Mouse (Mus musculus) hindbrain, embryonic 10.5 days (tissue): ENCODE measurements around the gene Tle2. TPM values are rescaled to one million over a fixed set of nuclear protein-coding genes. Genes with fewer than 3 reads are reported as not detected.

Experiments used
- DNase-seq: peaks from one replicate; pipeline ENCODE4 v3.0.0-alpha.2; 2017; ENCODE audit warnings: low spot score
- H3K27ac ChIP-seq: fragments of 300-500 bp; sonication (generic); 2 replicates; pipeline ENCODE4 v1.5.1; 2016; ENCODE audit warnings: mild to moderate bottlenecking, moderate library complexity
- H3K27me3 ChIP-seq: fragments of 300-500 bp; sonication (generic); 2 replicates; pipeline ENCODE4 v1.6.1; 2016; ENCODE audit warnings: mild to moderate bottlenecking; ENCODE audit not compliant: poor library complexity, insufficient read depth, severe bottlenecking
- H3K36me3 ChIP-seq: fragments of 300-500 bp; sonication (generic); 2 replicates; pipeline ENCODE4 v1.6.1; 2016; ENCODE audit warnings: mild to moderate bottlenecking, moderate library complexity
- H3K4me1 ChIP-seq: fragments of 300-500 bp; sonication (generic); replicated peaks from 2 replicates; pipeline ENCODE4 v1.6.1; 2016; ENCODE audit warnings: mild to moderate bottlenecking
- H3K4me3 ChIP-seq: fragments of 300-500 bp; sonication (generic); 2 replicates; pipeline ENCODE4 v1.5.1; 2016; ENCODE audit warnings: mild to moderate bottlenecking, moderate library complexity
- H3K9me3 ChIP-seq: fragments of 300-500 bp; sonication (generic); 2 replicates; pipeline ENCODE4 v1.6.1; 2016; ENCODE audit warnings: mild to moderate bottlenecking, moderate library complexity
- WGBS: fragments of 180-500 bp; shearing (Covaris S2); methylation state at CpG from one replicate; pipeline ENCODE4 v1.1.7; 2016; 5-methylcytosine and 5-hydroxymethylcytosine counted together
- polyA plus RNA-seq: library from polyadenylated mRNA; unstranded; fragments of >200 nt; fragmentation: Nextera tagmentation; extraction: Ambion mirVana; gene quantifications from 2 replicates; pipeline ENCODE4 v1.2.1, GENCODE M21; 2016

The Tle2 gene
- polyA plus RNA-seq, 1 experiment from 2014 or later = 15.7 TPM

- Histone ChIP-seq H3K27ac (peak overlapping the region; percentile 85), H3K9me3 (no peaks in the 10 kb centered on the region), H3K4me3 (peak overlapping the region; percentile 52), H3K4me1 (peaks cover 82% of the 10 kb centered on the region), H3K36me3 (peaks cover 5% of the 10 kb centered on the region), H3K27me3 (peaks cover 87% of the 10 kb centered on the region)
- WGBS = under 1% methylated on average over 34 of the region's 34 CpGs
- peak; percentile 96 for DNase-seq
Observed at GRCm38 (mm10) chr10:81570831-81571500, 3.4 kb upstream of the Tle2 start.

- peaks cover 87% of the 10 kb centered on the region for H3K27me3 ChIP-seq
Observed at GRCm38 (mm10) chr10:81571501-81571876, 2.9 kb upstream of the Tle2 start.

GRCm38 (mm10) chr10:81572133-81572671 is 2.2 kb upstream of the Tle2 start:
- peak overlapping the region; percentile 52 for H3K4me3 ChIP-seq
- WGBS = 2% methylated on average over 9 of the region's 9 CpGs

More at GRCm38 (mm10) chr10:81571501-81571876, 2.9 kb upstream of the Tle2 start:
- H3K4me1 ChIP-seq = peaks cover 82% of the 10 kb centered on the region
- H3K9me3 ChIP-seq = no peaks in the 10 kb centered on the region
- no peaks in the 10 kb centered on the region for H3K36me3 ChIP-seq
- peak overlapping the region; percentile 52 for H3K4me3 ChIP-seq
- peak overlapping the region; percentile 79 for H3K27ac ChIP-seq
- WGBS = 1% methylated on average over 18 of the region's 18 CpGs
- DNase-seq = peak; percentile 98

GRCm38 (mm10) chr10:81572975-81573374 is 1.4 kb upstream of the Tle2 start:
- WGBS = 11% methylated on average over 9 of the region's 9 CpGs
- H3K27me3 ChIP-seq = peaks cover 87% of the 10 kb centered on the region
- H3K36me3 ChIP-seq = no peaks in the 10 kb centered on the region
- peak overlapping the region; percentile 75 for H3K27ac ChIP-seq
- H3K9me3 ChIP-seq = no peaks in the 10 kb centered on the region
- DNase-seq = no peak
- H3K4me1 ChIP-seq = peaks cover 76% of the 10 kb centered on the region
- H3K4me3 ChIP-seq = peak overlapping the region; percentile 52; the same call in 1 of the 2 replicates

More at GRCm38 (mm10) chr10:81572133-81572671, 2.2 kb upstream of the Tle2 start:
- Histone ChIP-seq H3K27me3 (peaks cover 87% of the 10 kb centered on the region), H3K4me1 (peaks cover 83% of the 10 kb centered on the region), H3K27ac (peak overlapping the region; percentile 75), H3K36me3 (no peaks in the 10 kb centered on the region), H3K9me3 (no peaks in the 10 kb centered on the region)
- DNase-seq = no peak

- WGBS = under 1% methylated on average over 30 of the region's 30 CpGs
- peaks cover 57% of the 10 kb centered on the region for H3K4me1 ChIP-seq
- H3K9me3 ChIP-seq = no peaks in the 10 kb centered on the region
- peak overlapping the region; percentile 81 for H3K27ac ChIP-seq
- peak overlapping the region; percentile 55 for H3K4me3 ChIP-seq
- H3K27me3 ChIP-seq = peaks cover 87% of the 10 kb centered on the region
- peak; percentile 46 for DNase-seq
- H3K36me3 ChIP-seq = no peaks in the 10 kb centered on the region
Observed at GRCm38 (mm10) chr10:81575208-81575631, 859 bp downstream of the Tle2 start.

GRCm38 (mm10) chr10:81575695-81576094 is 1.3 kb downstream of the Tle2 start:
- H3K27me3 ChIP-seq = peaks cover 90% of the 10 kb centered on the region
- peaks cover 57% of the 10 kb centered on the region for H3K4me1 ChIP-seq
- 4% methylated on average over 6 of the region's 6 CpGs for WGBS
- H3K27ac ChIP-seq = peak overlapping the region; percentile 81
- H3K9me3 ChIP-seq = no peaks in the 10 kb centered on the region
- peak overlapping the region; percentile 55 for H3K4me3 ChIP-seq
- DNase-seq = no peak
- no peaks in the 10 kb centered on the region for H3K36me3 ChIP-seq

GRCm38 (mm10) chr10:81579967-81580366 is 5.6 kb downstream of the Tle2 start:
- 69% methylated on average over 4 of the region's 4 CpGs for WGBS
- DNase-seq = no peak
- Histone ChIP-seq H3K9me3 (no peaks in the 10 kb centered on the region), H3K27ac (no peak overlapping the region), H3K4me3 (no peak overlapping the region), H3K4me1 (peaks cover 53% of the 10 kb centered on the region), H3K27me3 (peaks cover 98% of the 10 kb centered on the region), H3K36me3 (no peaks in the 10 kb centered on the region)

- DNase-seq = no peak
- H3K4me1 ChIP-seq = peaks cover 47% of the 10 kb centered on the region
- H3K9me3 ChIP-seq = no peaks in the 10 kb centered on the region
- H3K4me3 ChIP-seq = no peak overlapping the region
- peaks cover 94% of the 10 kb centered on the region for H3K27me3 ChIP-seq
- WGBS = 49% methylated on average over 25 of the region's 25 CpGs
- no peaks in the 10 kb centered on the region for H3K36me3 ChIP-seq
- H3K27ac ChIP-seq = no peak overlapping the region
Observed at GRCm38 (mm10) chr10:81580441-81581070, 6.2 kb downstream of the Tle2 start.

- H3K27me3 ChIP-seq = peaks cover 94% of the 10 kb centered on the region
- DNase-seq = no peak
- H3K4me3 ChIP-seq = no peak overlapping the region
- H3K9me3 ChIP-seq = no peaks in the 10 kb centered on the region
- peaks cover 43% of the 10 kb centered on the region for H3K4me1 ChIP-seq
- 0 out of 2 replicates have a peak, but pooled peaks cover 12% of the 10 kb centered on the region for H3K36me3 ChIP-seq
- H3K27ac ChIP-seq = peak overlapping the region; percentile 8; the same call in 1 of the 2 replicates
- WGBS = 45% methylated on average over 6 of the region's 6 CpGs
Observed at GRCm38 (mm10) chr10:81583347-81583746, 9.0 kb downstream of the Tle2 start.

GRCm38 (mm10) chr10:81588739-81589138 is 14.4 kb downstream of the Tle2 start:
- H3K4me3 ChIP-seq = no peak overlapping the region
- peaks cover 92% of the 10 kb centered on the region for H3K27me3 ChIP-seq
- H3K9me3 ChIP-seq = no peaks in the 10 kb centered on the region
- H3K36me3 ChIP-seq = 0 out of 2 replicates have a peak, but pooled peaks cover 17% of the 10 kb centered on the region
- WGBS = 70% methylated on average over 7 of the region's 7 CpGs
- no peak overlapping the region for H3K27ac ChIP-seq
- DNase-seq = no peak
- H3K4me1 ChIP-seq = 0 out of 2 replicates have a peak, but pooled peaks cover 5% of the 10 kb centered on the region

- Histone ChIP-seq H3K4me3 (no peak overlapping the region), H3K4me1 (peaks cover 20% of the 10 kb centered on the region), H3K27me3 (peaks cover 98% of the 10 kb centered on the region), H3K9me3 (no peaks in the 10 kb centered on the region), H3K27ac (no peak overlapping the region), H3K36me3 (0 out of 2 replicates have a peak, but pooled peaks cover 15% of the 10 kb centered on the region)
- no peak for DNase-seq
- 77% methylated on average over 9 of the region's 9 CpGs for WGBS
Observed at GRCm38 (mm10) chr10:81591846-81592245, 17.5 kb downstream of the Tle2 start.

GRCm38 (mm10) chr10:81592631-81593030 is 18.3 kb downstream of the Tle2 start:
- H3K4me1 ChIP-seq = peaks cover 24% of the 10 kb centered on the region
- WGBS = 88% methylated on average over 7 of the region's 7 CpGs
- H3K4me3 ChIP-seq = no peak overlapping the region
- H3K36me3 ChIP-seq = 0 out of 2 replicates have a peak, but pooled peaks cover 12% of the 10 kb centered on the region
- H3K27ac ChIP-seq = no peak overlapping the region
- no peak for DNase-seq
- H3K9me3 ChIP-seq = no peaks in the 10 kb centered on the region
- peaks cover 98% of the 10 kb centered on the region for H3K27me3 ChIP-seq

- 74% methylated on average over 4 of the region's 4 CpGs for WGBS
- no peak overlapping the region for H3K4me3 ChIP-seq
- H3K27ac ChIP-seq = no peak overlapping the region
- no peaks in the 10 kb centered on the region for H3K9me3 ChIP-seq
- DNase-seq = no peak
- H3K27me3 ChIP-seq = peaks cover 98% of the 10 kb centered on the region
- 0 out of 2 replicates have a peak, but pooled peaks cover 6% of the 10 kb centered on the region for H3K36me3 ChIP-seq
- peaks cover 30% of the 10 kb centered on the region for H3K4me1 ChIP-seq
Observed at GRCm38 (mm10) chr10:81593223-81593622, 18.9 kb downstream of the Tle2 start.
